In genomic region chr4:148945476-148945881, GRCm38 (mm10) we compare ENCODE assay signal across 9 mouse cellular contexts.
DNase-seq lines count a peak whose midpoint lies in the region; ATAC-seq and TF ChIP-seq lines count a peak whose summit lies in the region.
"Had no signal": no experiment of that assay in that cellular context is flagged by ENCODE, and none has a peak within 500 bp of the region (broad histone marks: within the 10 kb centered on the region; RNA-seq: fewer than 3 reads in every experiment).

No protein-coding gene starts in this region.

- H3K9ac ChIP-seq in embryonic facial prominence, embryonic 13.5 days: no peak overlapping the region
- no peak overlapping the region for H3K9ac ChIP-seq in lung, embryonic 14.5 days
- H3K9ac ChIP-seq in forebrain, embryonic 15.5 days (replicated peaks): no peak overlapping the region
- H3K9ac ChIP-seq: limb, embryonic 12.5 days had no signal

- H3K36me3 ChIP-seq in embryonic facial prominence, embryonic 13.5 days: no peaks in the 10 kb centered on the region
- no peaks in the 10 kb centered on the region for H3K36me3 ChIP-seq in embryonic facial prominence, embryonic 10.5 days (replicated peaks)
- H3K36me3 ChIP-seq in lung, embryonic 14.5 days (ENCODE audit: insufficient read depth): no peaks in the 10 kb centered on the region
- no peaks in the 10 kb centered on the region for H3K36me3 ChIP-seq in forebrain, embryonic 15.5 days
- H3K36me3 ChIP-seq: limb, embryonic 12.5 days had no signal

- WGBS in embryonic facial prominence, embryonic 13.5 days: 72% methylated on average over 4 of the region's 4 CpGs
- whole genome bisulfite sequencing in embryonic facial prominence, embryonic 10.5 days: 83% methylated on average over 4 of the region's 4 CpGs
- 54% methylated on average over 4 of the region's 4 CpGs for WGBS in lung, embryonic 14.5 days
- 52% methylated on average over 4 of the region's 4 CpGs for WGBS in lung, adult 2 months
- WGBS in forebrain, embryonic 15.5 days: 62% methylated on average over 4 of the region's 4 CpGs

- TF ChIP-seq CTCF in lung, embryonic 14.5 days (IDR thresholded peaks at IDR 0.05; ENCODE audit: low read depth): no peak
- TF ChIP-seq CTCF in lung, adult 2 months (IDR thresholded peaks at IDR 0.05; ENCODE audit: insufficient read depth, low read length): no peak

- no peak for DNase-seq in embryonic facial prominence, embryonic 10.5 days (ENCODE audit: low spot score)
- DNase-seq in lung, embryonic 14.5 days: peak; percentile 50
- no peak for DNase-seq in lung, adult 2 months
- DNase-seq in retina, postnatal 1 day: peak; percentile 73
- no peak for DNase-seq in spleen, postnatal 14 days (ENCODE audit: low spot score in 2 of 2)

- TF ChIP-seq POLR2A in lung, adult 2 months (IDR thresholded peaks at IDR 0.05; ENCODE audit: borderline replicate concordance, extremely low read depth, low read depth, low read length): no peak

- H3K9me3 ChIP-seq in embryonic facial prominence, embryonic 13.5 days: no peaks in the 10 kb centered on the region
- no peaks in the 10 kb centered on the region for H3K9me3 ChIP-seq in embryonic facial prominence, embryonic 10.5 days
- H3K9me3 ChIP-seq in lung, embryonic 14.5 days (ENCODE audit: low read depth, low read length): no peaks in the 10 kb centered on the region
- no peaks in the 10 kb centered on the region for H3K9me3 ChIP-seq in forebrain, embryonic 15.5 days
- H3K9me3 ChIP-seq: limb, embryonic 12.5 days had no signal

- no peak overlapping the region for H3K4me3 ChIP-seq in embryonic facial prominence, embryonic 13.5 days
- no peak overlapping the region for H3K4me3 ChIP-seq in embryonic facial prominence, embryonic 10.5 days
- H3K4me3 ChIP-seq in lung, embryonic 14.5 days (ENCODE audit: low read depth, low read length): no peak overlapping the region
- no peak overlapping the region for H3K4me3 ChIP-seq in lung, adult 2 months (replicated peaks; ENCODE audit: extremely low read depth, low read depth, low read length)
- H3K4me3 ChIP-seq in forebrain, embryonic 15.5 days: no peak overlapping the region
- H3K4me3 ChIP-seq: limb, embryonic 12.5 days had no signal

- H3K4me2 ChIP-seq in embryonic facial prominence, embryonic 13.5 days: no peak overlapping the region
- no peak overlapping the region for H3K4me2 ChIP-seq in lung, embryonic 14.5 days
- no peak overlapping the region for H3K4me2 ChIP-seq in forebrain, embryonic 15.5 days (replicated peaks)
- H3K4me2 ChIP-seq: limb, embryonic 12.5 days had no signal

- H3K4me1 ChIP-seq in embryonic facial prominence, embryonic 13.5 days: peaks cover 24% of the 10 kb centered on the region
- peaks cover 62% of the 10 kb centered on the region for H3K4me1 ChIP-seq in embryonic facial prominence, embryonic 10.5 days
- peaks cover 14% of the 10 kb centered on the region for H3K4me1 ChIP-seq in lung, embryonic 14.5 days (ENCODE audit: insufficient read depth)
- peaks cover 10% of the 10 kb centered on the region for H3K4me1 ChIP-seq in lung, adult 2 months (ENCODE audit: control insufficient read depth, insufficient read depth, low read length)
- peaks cover 25% of the 10 kb centered on the region for H3K4me1 ChIP-seq in forebrain, embryonic 15.5 days

- H3K27me3 ChIP-seq in embryonic facial prominence, embryonic 13.5 days: peaks cover 60% of the 10 kb centered on the region
- peaks cover 81% of the 10 kb centered on the region for H3K27me3 ChIP-seq in embryonic facial prominence, embryonic 10.5 days (replicated peaks; ENCODE audit: low read depth, poor library complexity, severe bottlenecking)
- peaks cover 4% of the 10 kb centered on the region; the same call in 1 of the 2 replicates for H3K27me3 ChIP-seq in lung, embryonic 14.5 days (ENCODE audit: insufficient read depth, low read length)
- H3K27me3 ChIP-seq in forebrain, embryonic 15.5 days: peaks cover 11% of the 10 kb centered on the region; the same call in 1 of the 2 replicates

- ATAC-seq in embryonic facial prominence, embryonic 13.5 days (ENCODE audit: insufficient number of reproducible peaks, insufficient read depth, low FRiP score, low TSS enrichment, low read depth): 0 out of 2 replicates have a peak, but pooled peaks have one; percentile 33
- ATAC-seq in lung, embryonic 14.5 days (ENCODE audit: insufficient read depth): no peak
- ATAC-seq in forebrain, embryonic 15.5 days (replicated peaks): peak; percentile 63
- ATAC-seq in erythroid progenitor cell, adult 5-6 weeks (replicated peaks; ENCODE audit: low FRiP score, poor library complexity, severe bottlenecking): no peak

- H3K27ac ChIP-seq in embryonic facial prominence, embryonic 13.5 days: no peak overlapping the region
- no peak overlapping the region for H3K27ac ChIP-seq in embryonic facial prominence, embryonic 10.5 days (replicated peaks)
- no peak overlapping the region for H3K27ac ChIP-seq in lung, embryonic 14.5 days (ENCODE audit: low read depth)
- no peak overlapping the region for H3K27ac ChIP-seq in forebrain, embryonic 15.5 days (replicated peaks)
- H3K27ac ChIP-seq: limb, embryonic 12.5 days had no signal

Comparison
In these comparisons a context has a peak if more than half of its experiments do, and no peak if none do; other contexts are left out.
1. DNase-seq: peak in lung, embryonic 14.5 days (single experiment) and retina, postnatal 1 day (single experiment); none in embryonic facial prominence, embryonic 10.5 days (single experiment), lung, adult 2 months (single experiment) and spleen, postnatal 14 days (0 of 2).
2. ATAC-seq: peak in embryonic facial prominence, embryonic 13.5 days (single experiment) and forebrain, embryonic 15.5 days (single experiment); none in lung, embryonic 14.5 days (single experiment) and erythroid progenitor cell, adult 5-6 weeks (single experiment).